Mouse (Mus musculus) T-cell, adult 66 days (primary cell): ENCODE data around the gene Zfp667. TPM values are rescaled to one million over a fixed set of nuclear protein-coding genes. Genes with fewer than 3 reads are reported as not detected.

Experiments
- total RNA-seq, 2 experiments: library from RNA; stranded (reverse); gene quantifications; 3 replicates in 1 of 2; 4 replicates in 1 of 2; pipeline ENCODE4 v1.2.4; 2023

Zfp667 gene
- 1 to 10 TPM; 6.7 TPM for total RNA-seq

GRCm38 (mm10) chr7:6285842-6286705, at the start of gene Zfp667:
Gene Zfp667 (plus strand): TSS chr7:6286579.

GRCm38 (mm10) chr7:6252410-6252809, 34.0 kb upstream of the Zfp667 start, which contains the start of gene Epp13:
Gene Epp13 (plus strand): TSS chr7:6252710.

GRCm38 (mm10) chr7:6331233-6331956, 45.0 kb downstream of the Zfp667 start, which contains the start of gene Zfp583:
Gene Zfp583 (minus strand): TSS chr7:6331285.

GRCm38 (mm10) chr7:6343501-6344071, 57.2 kb downstream of the Zfp667 start, which contains the start of gene Gm3854:
Gene Gm3854 (plus strand): TSS chr7:6343759.

Other genes starting within 250 kb of the Zfp667 start
- gene Nlrp4c, start 241.4 kb upstream of the Zfp667 start, total RNA-seq: not detected
- gene Zfp787, start 130.6 kb upstream of the Zfp667 start, total RNA-seq: 10 to 100 TPM; 26.3 to 35.3 TPM
- gene Zfp444, start 114.4 kb upstream of the Zfp667 start, total RNA-seq: 10 to 100 TPM; 29.4 to 32.8 TPM
- gene Galp, start 89.5 kb upstream of the Zfp667 start, total RNA-seq: not detected
- gene Zscan5b, start 64.3 kb upstream of the Zfp667 start, total RNA-seq: not detected
- not detected for gene Epp13, start 33.9 kb upstream of the Zfp667 start, total RNA-seq
- gene Zfp583, start 44.7 kb downstream of the Zfp667 start, total RNA-seq: 1 to 10 TPM; 2.0 to 2.7 TPM
- under 1 TPM; 0.50 to 0.55 TPM for gene Gm3854, start 57.2 kb downstream of the Zfp667 start, total RNA-seq
- gene Zfp78, start 76.7 kb downstream of the Zfp667 start, total RNA-seq: 1 to 10 TPM; 2.2 to 3.1 TPM
- 1 to 10 TPM; 5.5 to 7.0 TPM for gene Zfp28, start 96.7 kb downstream of the Zfp667 start, total RNA-seq
- gene Smim17, start 112.1 kb downstream of the Zfp667 start, total RNA-seq: not detected
- under 1 TPM; 0.15 to 0.18 TPM for gene Gm20715, start 123.7 kb downstream of the Zfp667 start, total RNA-seq
- not detected for gene Olfr1344, start 152.1 kb downstream of the Zfp667 start, total RNA-seq
- gene Olfr1336, start 169.6 kb downstream of the Zfp667 start, total RNA-seq: not detected
- not detected for gene Olfr1346, start 180.5 kb downstream of the Zfp667 start, total RNA-seq
- not detected for gene Olfr5, start 200.4 kb downstream of the Zfp667 start, total RNA-seq
- gene Olfr1347, start 213.2 kb downstream of the Zfp667 start, total RNA-seq: not detected
- not detected for gene Olfr1348, start 222.2 kb downstream of the Zfp667 start, total RNA-seq
- not detected for gene Olfr1349, start 236.4 kb downstream of the Zfp667 start, total RNA-seq